In the genomic region with DNA sequence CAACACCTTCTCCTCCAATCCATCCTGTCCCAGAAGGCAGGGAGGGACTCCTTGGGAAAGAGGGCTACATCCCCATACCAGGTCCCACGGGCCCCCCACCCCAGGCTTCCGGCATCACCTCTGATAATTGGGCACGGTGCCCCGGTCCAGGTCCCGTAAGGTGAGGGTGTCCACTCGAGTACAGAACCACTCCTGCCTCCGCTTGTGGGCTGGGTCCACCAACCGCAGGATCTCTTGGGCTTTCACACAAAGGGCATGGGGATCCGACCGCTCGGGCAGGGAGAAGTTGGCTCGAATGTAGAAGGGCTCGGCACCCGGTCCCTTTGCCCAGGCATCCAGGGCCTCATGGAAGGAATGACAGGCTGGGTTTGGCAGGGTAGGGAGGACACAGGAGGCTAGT, we compare ENCODE assay signal across 9 mouse cellular contexts. TPM values are rescaled to one million over a fixed set of nuclear protein-coding genes. Genes with fewer than 3 reads are reported as not detected.
"Had no signal": no experiment of that assay in that cellular context is flagged by ENCODE, and none has a peak within 500 bp of the region (broad histone marks: within the 10 kb centered on the region; RNA-seq: fewer than 3 reads in every experiment).

No protein-coding gene starts in this region.

- H3K4me3 ChIP-seq: left cerebral cortex, adult 2 months; liver, embryonic 13.5 days; midbrain, embryonic 13.5 days had no signal

- H3K36me3 ChIP-seq: midbrain, embryonic 13.5 days had no signal

- DNase-seq: layer of hippocampus, postnatal 36 days; liver, embryonic 13.5 days; lung, embryonic 14.5 days; thymus, adult 18-20 months; thymus, postnatal 36 days had no signal

- ATAC-seq: lung, postnatal 0 days; midbrain, embryonic 13.5 days had no signal

- H3K27ac ChIP-seq: left cerebral cortex, adult 2 months; liver, embryonic 13.5 days; macrophage; midbrain, embryonic 13.5 days had no signal

- H3K27me3 ChIP-seq: liver, embryonic 13.5 days; midbrain, embryonic 13.5 days had no signal

- H3K4me2 ChIP-seq: liver, embryonic 13.5 days; lung, embryonic 14.5 days; midbrain, embryonic 13.5 days had no signal

- H3K9me3 ChIP-seq: liver, embryonic 13.5 days; midbrain, embryonic 13.5 days had no signal

- H3K9ac ChIP-seq: liver, embryonic 13.5 days; lung, embryonic 14.5 days; midbrain, embryonic 13.5 days had no signal

RNA-seq across cellular contexts. Expression of gene Card10, which starts 22.5 kb away (rescaled TPM):
- polyA plus RNA-seq: macrophage had no signal
